Mouse (Mus musculus): Measurements from ENCODE around the gene Gigyf2. TPM values are rescaled to one million over a fixed set of nuclear protein-coding genes. Genes with fewer than 3 reads are reported as not detected.

The Gigyf2 gene
- polyA plus RNA-seq, 1 experiment from 2014 or later = 50.6 TPM

DNA sequence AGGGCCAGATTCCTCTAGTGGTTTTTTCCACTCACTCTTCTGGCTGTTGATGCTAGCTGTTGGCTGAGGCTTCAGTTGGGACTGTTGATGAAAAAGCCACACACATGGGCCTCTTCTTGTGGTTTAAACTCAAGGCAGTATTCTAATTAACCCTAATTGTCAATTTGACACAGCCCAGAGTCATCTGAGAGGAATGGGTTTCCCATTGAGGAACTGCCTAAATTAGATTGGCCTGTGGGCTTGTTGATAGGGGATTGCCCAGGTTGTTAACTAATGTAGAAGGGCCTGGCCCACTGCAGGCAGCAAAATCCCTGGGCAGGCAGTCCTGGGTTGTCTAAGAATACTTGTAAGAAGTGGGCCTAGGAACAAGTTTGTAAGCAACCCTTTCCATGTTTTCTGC lies 2.1 kb upstream of the Gigyf2 start:
- Histone ChIP-seq H3K4me1 (peaks cover 8% of the 10 kb centered on the region; the same call in 1 of the 2 replicates), H3K4me2 (no peak overlapping the region), H3K27me3 (no peaks in the 10 kb centered on the region), H3K4me3 (no peak overlapping the region), H3K36me3 (no peaks in the 10 kb centered on the region), H3K9ac (no peak overlapping the region), H3K9me3 (peaks cover 9% of the 10 kb centered on the region; the same call in 1 of the 2 replicates), H3K27ac (no peak overlapping the region)
- ATAC-seq (ENCODE audit: borderline replicate concordance, extremely low read depth, low FRiP score, low TSS enrichment) = no peak

- under 1% methylated on average over 37 of the region's 53 CpGs for WGBS
- Histone ChIP-seq H3K27me3 (no peaks in the 10 kb centered on the region), H3K27ac (peak overlapping the region; percentile 93), H3K4me3 (peak overlapping the region; percentile 97), H3K9me3 (no peaks in the 10 kb centered on the region), H3K4me1 (peaks cover 8% of the 10 kb centered on the region; the same call in 1 of the 2 replicates), H3K4me2 (peak overlapping the region; percentile 69), H3K9ac (peak overlapping the region; percentile 97), H3K36me3 (no peaks in the 10 kb centered on the region)
- peak; percentile 86 for ATAC-seq (ENCODE audit: borderline replicate concordance, extremely low read depth, low FRiP score, low TSS enrichment)
Measured at GRCm38 (mm10) chr1:87327165-87327861, 515 bp downstream of the Gigyf2 start.

GRCm38 (mm10) chr1:87331774-87332173 lies 5.0 kb downstream of the Gigyf2 start:
- Histone ChIP-seq H3K4me1 (peaks cover 8% of the 10 kb centered on the region; the same call in 1 of the 2 replicates), H3K36me3 (peaks cover 17% of the 10 kb centered on the region), H3K4me3 (no peak overlapping the region), H3K27me3 (no peaks in the 10 kb centered on the region), H3K9ac (no peak overlapping the region), H3K27ac (no peak overlapping the region), H3K9me3 (no peaks in the 10 kb centered on the region), H3K4me2 (no peak overlapping the region)
- no peak for ATAC-seq (ENCODE audit: borderline replicate concordance, extremely low read depth, low FRiP score, low TSS enrichment)
- WGBS = 86% methylated on average over 4 of the region's 4 CpGs

DNA sequence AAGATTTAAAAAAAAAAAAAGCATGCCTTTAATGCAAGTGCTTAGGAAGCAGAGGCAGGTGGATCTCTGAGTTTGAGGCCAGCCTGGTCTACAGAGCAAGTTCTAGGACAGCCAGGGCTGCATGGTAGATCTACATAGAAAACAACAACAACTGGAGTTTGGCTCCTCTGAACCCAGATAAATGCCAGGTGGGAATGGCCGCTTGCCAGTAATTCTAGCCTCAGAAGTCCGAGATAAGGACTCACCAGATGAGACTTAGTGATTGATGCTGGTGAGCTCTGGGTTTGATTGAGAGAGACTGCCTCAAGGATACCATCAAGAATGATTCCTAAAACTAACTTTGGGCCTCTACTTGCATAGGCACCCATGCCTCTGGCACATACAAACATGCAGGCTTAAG lies 23.8 kb downstream of the Gigyf2 start:
- H3K27ac ChIP-seq = no peak overlapping the region
- WGBS = 69% methylated on average over 2 of the region's 2 CpGs
- no peak for ATAC-seq (ENCODE audit: borderline replicate concordance, extremely low read depth, low FRiP score, low TSS enrichment)
- peaks cover 8% of the 10 kb centered on the region; the same call in 1 of the 2 replicates for H3K36me3 ChIP-seq
- no peak overlapping the region for H3K9ac ChIP-seq
- H3K4me2 ChIP-seq = no peak overlapping the region
- H3K4me1 ChIP-seq = no peaks in the 10 kb centered on the region
- H3K4me3 ChIP-seq = no peak overlapping the region
- H3K27me3 ChIP-seq = no peaks in the 10 kb centered on the region
- H3K9me3 ChIP-seq = no peaks in the 10 kb centered on the region

- 52% methylated on average over 1 of the region's 1 CpGs for WGBS
- H3K9ac ChIP-seq = no peak overlapping the region
- no peak for ATAC-seq (ENCODE audit: borderline replicate concordance, extremely low read depth, low FRiP score, low TSS enrichment)
- no peaks in the 10 kb centered on the region for H3K9me3 ChIP-seq
- H3K27ac ChIP-seq = no peak overlapping the region
- H3K4me1 ChIP-seq = no peaks in the 10 kb centered on the region
- H3K4me3 ChIP-seq = no peak overlapping the region
- peaks cover 12% of the 10 kb centered on the region for H3K36me3 ChIP-seq
- no peaks in the 10 kb centered on the region for H3K27me3 ChIP-seq
- H3K4me2 ChIP-seq = no peak overlapping the region
Measured at GRCm38 (mm10) chr1:87360276-87360675, 33.5 kb downstream of the Gigyf2 start.

DNA sequence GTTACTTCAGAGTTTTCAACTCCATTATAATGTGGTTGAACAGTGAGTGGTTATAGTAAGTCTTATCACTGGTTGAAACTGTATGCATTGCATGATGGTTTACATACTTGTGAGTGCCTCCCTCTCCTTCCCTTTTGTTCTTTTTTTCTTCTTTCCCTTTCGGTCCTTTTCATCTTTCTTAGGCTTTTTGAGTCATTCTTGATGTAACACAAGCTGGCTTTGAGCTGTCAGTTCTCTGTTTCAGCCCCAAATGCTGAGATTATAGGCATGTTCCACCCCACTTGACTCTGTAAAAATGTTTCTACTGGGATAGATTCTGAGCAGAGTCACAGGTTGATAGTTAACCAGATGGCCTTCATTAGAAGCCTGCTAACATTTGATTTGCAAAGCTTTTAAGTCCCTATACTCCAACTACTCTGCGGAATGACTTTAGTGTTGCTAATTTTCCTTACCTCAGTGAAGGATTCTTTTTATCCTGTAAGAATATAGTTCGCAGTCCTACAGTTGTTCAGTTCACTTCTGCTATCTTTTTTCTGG lies 51.3 kb downstream of the Gigyf2 start:
- Histone ChIP-seq H3K27ac (no peak overlapping the region), H3K4me2 (no peak overlapping the region), H3K36me3 (peaks cover 34% of the 10 kb centered on the region), H3K4me3 (no peak overlapping the region), H3K9ac (no peak overlapping the region), H3K4me1 (no peaks in the 10 kb centered on the region), H3K9me3 (no peaks in the 10 kb centered on the region), H3K27me3 (no peaks in the 10 kb centered on the region)
- no peak for ATAC-seq (ENCODE audit: borderline replicate concordance, extremely low read depth, low FRiP score, low TSS enrichment)
- WGBS = 73% methylated on average over 3 of the region's 3 CpGs

- no peak overlapping the region for H3K27ac ChIP-seq
- no peak overlapping the region for H3K4me3 ChIP-seq
- ATAC-seq (ENCODE audit: borderline replicate concordance, extremely low read depth, low FRiP score, low TSS enrichment) = no peak
- H3K36me3 ChIP-seq = peaks cover 23% of the 10 kb centered on the region; the same call in 1 of the 2 replicates
- no peak overlapping the region for H3K9ac ChIP-seq
- no peaks in the 10 kb centered on the region for H3K4me1 ChIP-seq
- H3K4me2 ChIP-seq = no peak overlapping the region
- H3K27me3 ChIP-seq = no peaks in the 10 kb centered on the region
- WGBS = 84% methylated on average over 1 of the region's 1 CpGs
- H3K9me3 ChIP-seq = no peaks in the 10 kb centered on the region
Measured at GRCm38 (mm10) chr1:87379919-87380318, 53.1 kb downstream of the Gigyf2 start.

DNA sequence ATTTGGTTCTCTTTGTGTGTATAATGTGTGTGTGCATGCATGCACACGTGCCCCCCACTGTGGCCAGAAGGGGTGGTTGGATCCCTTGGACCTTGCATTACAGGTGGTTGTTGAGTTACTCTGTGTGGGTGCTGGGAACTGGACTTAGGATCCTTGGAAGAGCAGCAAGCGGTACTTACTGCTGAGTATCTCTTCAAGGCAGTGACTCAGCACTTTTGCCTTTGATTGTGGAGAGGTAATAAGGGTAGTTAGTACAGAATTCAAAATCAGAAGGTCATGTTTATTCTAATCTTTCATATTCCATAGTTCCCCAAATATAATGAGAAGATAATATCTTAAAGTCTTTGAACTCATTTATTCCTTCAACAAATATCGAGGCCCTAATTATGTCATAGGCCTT lies 54.4 kb downstream of the Gigyf2 start:
- ATAC-seq (ENCODE audit: borderline replicate concordance, extremely low read depth, low FRiP score, low TSS enrichment) = no peak
- no peaks in the 10 kb centered on the region for H3K4me1 ChIP-seq
- H3K27me3 ChIP-seq = no peaks in the 10 kb centered on the region
- H3K4me2 ChIP-seq = no peak overlapping the region
- peaks cover 19% of the 10 kb centered on the region; the same call in 1 of the 2 replicates for H3K36me3 ChIP-seq
- 83% methylated on average over 3 of the region's 3 CpGs for WGBS
- H3K9me3 ChIP-seq = no peaks in the 10 kb centered on the region
- no peak overlapping the region for H3K9ac ChIP-seq
- H3K27ac ChIP-seq = no peak overlapping the region
- H3K4me3 ChIP-seq = no peak overlapping the region

- no peak for ATAC-seq (ENCODE audit: borderline replicate concordance, extremely low read depth, low FRiP score, low TSS enrichment)
- Histone ChIP-seq H3K4me2 (no peak overlapping the region), H3K4me1 (no peaks in the 10 kb centered on the region), H3K9me3 (no peaks in the 10 kb centered on the region), H3K36me3 (peaks cover 14% of the 10 kb centered on the region), H3K4me3 (no peak overlapping the region), H3K27ac (no peak overlapping the region), H3K27me3 (no peaks in the 10 kb centered on the region), H3K9ac (no peak overlapping the region)
- WGBS = 85% methylated on average over 9 of the region's 9 CpGs
Measured at GRCm38 (mm10) chr1:87386436-87387092, 59.8 kb downstream of the Gigyf2 start.

DNA sequence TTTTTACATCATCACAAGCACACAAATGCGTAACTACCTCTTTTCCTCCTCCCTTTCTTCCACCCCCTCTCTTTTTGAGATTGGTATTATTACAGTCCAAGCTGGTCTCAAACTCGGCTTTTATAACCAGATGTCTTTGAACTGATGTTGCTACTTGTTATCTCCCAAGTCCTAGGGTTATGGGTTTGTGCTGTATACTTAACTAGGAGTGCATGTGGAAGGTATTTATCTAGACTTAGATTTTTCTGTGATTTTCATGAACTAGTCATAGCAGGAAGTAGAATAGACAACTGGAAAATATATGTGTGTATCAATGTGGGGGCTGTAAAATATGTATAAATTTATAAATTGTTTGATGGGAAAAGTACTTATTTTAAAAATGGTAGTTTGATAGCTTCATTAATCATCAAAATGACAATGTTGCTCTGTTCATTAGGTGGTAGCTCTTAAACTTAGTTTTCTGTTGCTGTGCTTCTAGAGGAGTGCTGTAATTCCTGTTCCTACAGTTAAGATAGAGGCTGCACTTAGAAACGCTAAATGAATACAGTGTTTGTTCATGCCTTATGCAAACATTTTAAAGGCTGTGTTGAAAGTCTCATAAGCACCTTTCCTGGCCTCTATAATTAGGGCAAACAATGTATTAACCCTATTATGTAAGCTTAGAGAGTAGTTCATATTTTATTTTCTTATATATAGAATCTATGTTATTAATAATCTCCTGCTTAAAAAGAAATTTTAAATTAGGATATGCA lies 66.8 kb downstream of the Gigyf2 start:
- 58% methylated on average over 3 of the region's 3 CpGs for WGBS
- no peak overlapping the region for H3K4me3 ChIP-seq
- peak overlapping the region; percentile 37; the same call in 1 of the 2 replicates for H3K27ac ChIP-seq

GRCm38 (mm10) chr1:87394594-87394993 lies 67.8 kb downstream of the Gigyf2 start, which contains the start of gene Kcnj13:
Gene Kcnj13, minus strand, starts transcription at chr1:87394729.
- Histone ChIP-seq H3K4me2 (no peak within 1 kb of the TSS), H3K27ac (peak within 1 kb of the TSS; percentile 58), H3K9me3 (no peaks in the 10 kb centered on the region), H3K36me3 (0 out of 2 replicates have a peak, but pooled peaks cover 3% of the 10 kb centered on the region), H3K27me3 (no peaks in the 10 kb centered on the region), H3K4me3 (no peak within 1 kb of the TSS), H3K9ac (no peak within 1 kb of the TSS), H3K4me1 (peaks cover 10% of the 10 kb centered on the region)
- WGBS = 36% methylated on average over 6 of the region's 6 CpGs
- no peak for ATAC-seq (ENCODE audit: borderline replicate concordance, extremely low read depth, low FRiP score, low TSS enrichment)

More for the DNA sequence above, 66.8 kb downstream of the Gigyf2 start:
- Histone ChIP-seq H3K4me1 (peaks cover 10% of the 10 kb centered on the region), H3K9ac (no peak overlapping the region), H3K36me3 (peaks cover 6% of the 10 kb centered on the region), H3K4me2 (no peak overlapping the region), H3K27me3 (no peaks in the 10 kb centered on the region), H3K9me3 (no peaks in the 10 kb centered on the region)
- ATAC-seq (ENCODE audit: borderline replicate concordance, extremely low read depth, low FRiP score, low TSS enrichment) = no peak
